Mouse (Mus musculus) kidney, adult 9 months (tissue): ENCODE results near the gene Spon2.

Source experiments
- DNase-seq: peaks from one replicate; pipeline ENCODE4 v3.0.0; 2022

The Spon2 gene

GRCm38 (mm10) chr5:33214723-33215122 lies 3.5 kb downstream of the Spon2 start:
- no peak for DNase-seq

- no peak for DNase-seq
Observed at GRCm38 (mm10) chr5:33211254-33211653, 7.0 kb downstream of the Spon2 start.

- DNase-seq = no peak
Observed at GRCm38 (mm10) chr5:33210515-33210914, 7.7 kb downstream of the Spon2 start.

- no peak for DNase-seq
Observed at GRCm38 (mm10) chr5:33208533-33209245, 9.6 kb downstream of the Spon2 start.

GRCm38 (mm10) chr5:33207136-33207535 lies 11.1 kb downstream of the Spon2 start:
- no peak for DNase-seq

GRCm38 (mm10) chr5:33206328-33206727 lies 11.9 kb downstream of the Spon2 start:
- DNase-seq = no peak

- DNase-seq = no peak
Observed at GRCm38 (mm10) chr5:33204284-33204683, 14.0 kb downstream of the Spon2 start.

- DNase-seq = peak; percentile 83
Observed at GRCm38 (mm10) chr5:33203691-33204242, 14.5 kb downstream of the Spon2 start.

- no peak for DNase-seq
Observed at GRCm38 (mm10) chr5:33203171-33203565, 15.1 kb downstream of the Spon2 start.

GRCm38 (mm10) chr5:33202516-33203170 lies 15.6 kb downstream of the Spon2 start:
- DNase-seq = no peak

- no peak for DNase-seq
Observed at GRCm38 (mm10) chr5:33201697-33202096, 16.6 kb downstream of the Spon2 start.

GRCm38 (mm10) chr5:33200071-33200470 lies 18.2 kb downstream of the Spon2 start:
- DNase-seq = no peak

- no peak for DNase-seq
Observed at GRCm38 (mm10) chr5:33195246-33195852, 22.9 kb downstream of the Spon2 start.

- no peak for DNase-seq
Observed at GRCm38 (mm10) chr5:33193567-33193966, 24.7 kb downstream of the Spon2 start.
